Mouse (Mus musculus) embryo, embryonic 9.5 days (tissue): ENCODE measurements around the gene Sec61b.

Experiments
- DNase-seq: peaks from one replicate; pipeline ENCODE4 v3.0.0-alpha.2; 2017; ENCODE audit errors: extremely low spot score

The Sec61b gene

DNA sequence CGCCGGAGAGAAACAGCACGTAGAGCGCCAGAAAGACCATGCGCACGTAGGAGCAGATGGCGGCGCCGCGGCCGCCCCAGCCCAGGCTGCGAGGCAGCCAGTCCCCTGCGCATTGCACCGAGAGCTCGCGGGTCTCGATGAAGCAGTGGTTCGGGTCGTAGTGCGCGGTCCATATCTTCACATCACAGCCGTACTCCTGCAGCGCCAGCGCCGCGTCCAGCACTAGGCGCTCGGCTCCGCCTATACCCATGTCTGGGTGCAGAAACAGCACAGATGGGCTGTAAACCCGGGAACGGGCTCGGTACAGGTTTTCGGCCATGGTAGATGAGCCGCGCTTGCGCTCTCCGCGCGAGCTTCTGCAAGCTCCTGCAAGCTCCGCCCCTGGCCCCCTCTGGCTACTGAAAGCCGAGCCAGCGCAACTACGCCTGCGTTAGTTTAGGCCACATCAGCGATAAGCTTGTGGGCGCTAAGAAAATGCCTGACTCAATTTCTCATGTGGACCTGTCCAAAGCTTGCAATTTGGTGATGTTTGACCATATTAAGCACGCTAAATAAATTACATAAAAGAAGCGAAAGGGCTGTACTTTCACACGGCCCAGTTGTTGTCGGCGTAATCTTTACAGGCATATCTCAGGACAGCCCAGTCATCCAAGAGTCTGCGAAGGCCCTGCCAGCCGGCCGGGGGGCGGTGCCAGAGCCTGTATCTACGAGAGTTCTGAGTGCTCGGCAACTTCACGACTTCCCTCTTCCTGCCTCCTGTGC lies at the start of gene Sec61b, which contains the start of gene Alg2:
Gene Sec61b (plus strand): TSS at position 691 of the 762 bp plus-strand sequence.
Gene Alg2 (minus strand): TSS at position 366 of the 762 bp plus-strand sequence.
- peak; percentile 95 for DNase-seq

DNA sequence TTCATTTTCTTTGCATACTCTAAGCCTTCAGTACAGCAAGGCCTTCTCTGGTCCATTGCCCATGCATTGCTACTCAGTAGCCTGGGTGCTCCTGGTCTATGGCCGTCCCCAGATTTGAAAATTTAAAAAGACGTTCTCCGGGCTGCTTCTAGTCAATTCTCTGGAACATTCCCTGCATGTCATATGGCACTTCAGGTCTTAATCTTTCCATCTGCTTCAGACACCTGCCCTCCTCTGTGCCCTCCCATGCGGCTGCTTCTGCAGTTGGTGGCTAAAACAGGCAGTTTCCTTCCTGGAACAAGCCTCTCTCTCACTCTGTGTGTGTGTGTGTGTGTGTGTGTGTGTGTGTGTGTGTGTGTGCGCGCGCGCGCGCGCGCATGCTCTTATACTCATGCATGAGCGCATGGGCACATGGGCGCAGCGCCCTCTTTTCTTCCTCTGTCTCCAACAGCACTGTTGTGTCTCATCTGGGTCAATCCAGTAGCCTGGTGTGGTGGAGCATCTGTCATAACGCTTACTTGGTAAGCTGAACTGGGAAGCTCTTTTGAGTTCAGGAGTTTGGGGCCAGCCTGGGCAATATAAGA lies 49.1 kb upstream of the Sec61b start:
- no peak for DNase-seq

DNA sequence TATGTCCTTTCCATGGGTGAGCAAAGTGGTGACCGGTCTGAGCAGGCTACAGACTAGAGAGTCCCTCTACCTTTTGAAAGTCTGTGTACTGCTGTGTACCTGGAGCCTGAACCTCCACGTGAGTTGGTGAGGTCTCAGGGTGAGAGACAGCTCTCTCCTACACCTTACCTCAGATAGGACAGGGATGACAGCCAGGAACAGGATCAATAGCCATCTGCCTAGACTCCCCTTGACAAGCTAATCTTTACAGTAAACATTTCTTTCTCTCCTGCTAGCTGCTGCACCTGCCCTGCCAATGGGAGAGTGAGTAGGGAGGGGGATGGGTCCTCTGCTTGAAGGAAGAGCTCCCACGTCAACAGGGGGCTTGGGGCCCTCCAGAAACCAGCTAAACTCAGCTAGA lies 46.9 kb upstream of the Sec61b start:
- DNase-seq, result no peak

DNA sequence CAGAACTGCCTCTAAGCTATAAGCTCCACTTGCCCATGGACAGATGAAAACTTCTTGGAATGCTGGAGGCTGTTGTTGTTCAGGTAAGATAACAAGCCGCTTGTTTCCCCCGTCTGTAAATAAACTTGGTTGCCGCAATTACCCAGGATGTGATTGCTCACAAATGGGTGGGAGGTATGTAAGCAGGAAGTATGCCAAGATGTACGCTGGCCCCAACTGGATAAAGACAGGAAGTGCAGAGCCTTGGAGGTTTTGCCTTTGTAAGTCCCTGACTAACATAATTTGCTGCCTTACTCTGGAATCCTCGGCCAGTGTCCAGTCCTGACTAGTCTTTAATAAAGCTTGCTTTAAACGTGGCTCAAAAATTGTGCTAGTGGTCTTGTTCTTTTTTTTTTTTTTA lies 43.9 kb upstream of the Sec61b start:
- no peak for DNase-seq

DNA sequence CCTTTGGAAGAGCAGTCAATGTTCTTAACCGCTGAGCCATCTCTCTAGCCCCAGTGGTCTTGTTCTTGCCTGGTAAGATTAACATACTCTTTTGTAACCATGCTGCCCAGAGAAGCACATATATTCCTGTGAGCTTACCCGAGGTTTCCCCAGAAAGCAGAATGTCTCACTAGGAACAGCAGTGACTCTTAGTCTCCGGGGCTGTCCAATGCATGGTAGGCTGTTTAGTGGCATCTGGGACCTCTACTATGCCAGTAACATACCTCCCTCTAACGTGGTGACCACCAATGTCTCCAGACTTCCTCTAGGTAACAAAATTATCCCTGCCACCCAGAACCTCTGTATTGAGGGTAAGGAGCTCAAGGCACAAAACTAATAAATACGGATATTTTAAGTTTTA lies 43.4 kb upstream of the Sec61b start:
- no peak for DNase-seq

DNA sequence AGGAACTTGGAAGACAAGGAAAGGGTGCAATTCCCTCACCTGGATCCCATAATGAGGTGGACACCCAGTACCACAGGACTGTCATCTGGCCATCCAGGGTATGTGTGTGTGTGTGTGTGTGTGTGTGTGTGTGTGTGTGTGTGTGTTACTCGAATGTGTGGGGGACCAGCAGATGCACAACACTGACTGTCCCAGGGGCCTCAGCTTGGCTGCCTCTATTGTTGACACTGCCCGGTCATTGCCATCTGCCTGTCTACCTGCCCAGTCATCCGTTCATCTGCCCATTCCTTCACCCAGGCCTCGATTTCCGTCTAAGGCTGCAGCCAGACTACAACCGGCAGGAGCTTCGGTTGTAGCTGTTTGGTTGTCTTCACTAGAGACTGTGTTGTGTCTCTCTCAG lies 41.7 kb upstream of the Sec61b start:
- no peak for DNase-seq

DNA sequence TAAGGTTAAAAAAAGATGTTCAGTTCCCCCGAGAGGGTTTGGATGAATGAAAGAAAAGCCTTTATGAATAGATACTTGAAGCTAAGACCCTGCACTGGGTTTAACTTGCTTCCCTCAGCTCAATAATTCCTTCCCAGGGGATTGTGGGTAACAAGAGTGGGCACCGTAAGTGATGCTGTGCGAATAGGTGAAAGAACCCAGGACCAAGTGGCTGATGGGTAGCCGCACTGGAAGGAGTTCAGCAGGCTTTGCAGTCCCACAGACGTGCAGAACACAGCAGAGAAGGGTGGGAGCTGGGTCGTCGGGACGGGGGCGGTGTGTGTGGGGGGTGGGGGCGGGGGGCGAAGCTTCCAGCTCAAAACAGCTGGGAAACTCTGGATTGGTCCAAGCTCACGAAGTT lies 39.3 kb upstream of the Sec61b start:
- DNase-seq, result no peak

DNA sequence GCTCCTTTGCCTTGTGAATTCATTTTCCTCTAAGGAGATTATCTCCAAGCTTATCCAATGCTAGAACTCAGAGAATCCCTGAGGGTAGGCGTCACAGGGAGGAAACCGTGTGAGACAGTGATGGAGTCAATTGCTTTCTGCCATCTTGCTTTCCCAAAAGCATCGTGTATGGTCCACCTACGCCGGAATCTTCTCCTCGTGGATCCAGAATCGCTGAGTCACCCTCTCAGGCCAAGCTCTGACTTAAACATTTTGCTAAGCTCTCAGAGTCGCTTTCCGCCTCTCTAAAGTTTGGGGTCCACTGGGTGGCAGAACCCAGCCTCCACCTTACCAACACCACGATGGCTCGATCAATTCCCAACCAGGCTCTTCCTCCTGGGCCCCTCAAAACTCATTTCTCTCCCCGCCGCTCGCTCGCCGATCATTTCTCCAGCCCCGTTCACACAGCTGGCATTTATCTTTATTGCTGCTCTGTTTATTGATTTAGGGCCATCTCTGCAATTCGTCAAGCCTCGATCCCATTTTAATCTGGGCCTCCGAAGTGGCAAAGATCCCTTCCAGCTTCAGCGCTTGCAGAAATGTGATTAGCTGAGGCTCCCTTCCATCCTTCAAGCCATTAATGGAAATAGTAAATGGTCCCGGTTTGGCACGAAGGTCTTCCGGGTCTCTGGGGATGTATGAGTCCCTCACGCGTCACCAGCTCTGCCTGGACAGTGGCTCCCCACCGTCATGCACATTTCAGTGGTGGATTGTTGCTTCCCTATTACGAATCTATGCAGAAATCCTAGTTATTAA lies 38.7 kb upstream of the Sec61b start:
- no peak for DNase-seq

DNA sequence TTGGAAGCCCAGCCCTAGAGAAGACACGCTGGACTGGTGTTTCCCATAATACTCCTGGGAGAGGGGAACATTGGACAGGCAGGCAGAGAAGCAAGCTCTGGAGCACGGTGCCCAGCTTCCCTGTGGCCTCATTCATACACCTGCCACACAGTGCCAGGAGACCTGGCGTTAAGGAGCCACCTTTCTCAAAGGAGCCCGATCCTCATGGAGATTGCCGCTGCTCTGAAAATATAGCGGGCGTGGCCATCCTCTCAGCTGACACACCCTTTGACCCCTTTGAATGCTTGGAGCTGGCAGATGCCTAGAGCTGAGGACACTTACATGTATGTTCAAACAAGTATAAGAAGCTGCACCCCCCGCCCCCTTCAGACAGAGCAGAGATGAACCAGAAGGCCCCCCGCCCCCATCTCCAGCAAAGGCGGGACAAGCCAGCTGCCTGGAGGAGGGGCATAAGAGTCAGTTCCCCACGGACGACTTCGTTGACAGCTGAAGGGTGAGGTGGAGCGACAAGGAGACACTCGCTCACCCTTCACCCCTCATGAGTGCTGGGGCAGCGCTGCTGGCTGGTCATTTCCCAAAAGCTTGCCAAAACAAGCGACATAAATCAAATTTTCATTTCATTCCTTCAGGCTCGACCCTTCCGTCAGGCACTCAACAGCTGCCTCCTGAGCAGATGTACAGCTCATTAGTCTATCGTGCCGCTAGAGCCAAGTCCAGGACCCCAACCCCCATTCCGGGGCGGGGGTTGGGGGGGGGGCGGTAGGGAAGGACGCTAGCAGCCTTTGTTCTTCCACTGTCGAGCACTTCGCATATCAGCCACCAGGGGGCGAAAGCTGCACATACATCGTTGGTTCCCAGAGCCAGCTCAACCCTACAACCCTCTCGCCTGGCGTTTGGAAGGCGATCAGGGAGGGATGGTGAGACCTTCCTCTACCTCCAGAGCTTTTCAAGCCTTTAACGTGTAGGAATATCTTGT lies 36.8 kb upstream of the Sec61b start:
- peak; percentile 89 for DNase-seq

DNA sequence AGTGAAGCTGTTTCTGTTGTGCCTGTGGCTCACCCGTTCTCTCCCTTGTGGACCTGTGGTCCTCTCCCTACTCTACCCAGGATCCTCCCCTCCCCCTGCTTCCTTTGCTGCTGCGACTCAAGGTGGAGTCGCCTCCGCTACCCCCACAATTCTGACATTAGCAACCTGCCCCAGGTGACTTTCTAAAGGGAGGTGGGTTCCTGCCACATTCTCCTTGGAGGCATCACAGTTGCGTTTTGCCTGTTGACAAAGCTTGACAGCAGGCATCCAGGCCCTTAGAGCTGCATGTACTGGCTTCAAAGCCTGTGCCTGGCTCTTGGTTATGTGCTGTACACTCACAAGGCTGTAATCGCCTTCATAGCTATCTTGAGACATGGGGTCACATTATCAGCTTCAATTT lies 35.5 kb upstream of the Sec61b start:
- no peak for DNase-seq

DNA sequence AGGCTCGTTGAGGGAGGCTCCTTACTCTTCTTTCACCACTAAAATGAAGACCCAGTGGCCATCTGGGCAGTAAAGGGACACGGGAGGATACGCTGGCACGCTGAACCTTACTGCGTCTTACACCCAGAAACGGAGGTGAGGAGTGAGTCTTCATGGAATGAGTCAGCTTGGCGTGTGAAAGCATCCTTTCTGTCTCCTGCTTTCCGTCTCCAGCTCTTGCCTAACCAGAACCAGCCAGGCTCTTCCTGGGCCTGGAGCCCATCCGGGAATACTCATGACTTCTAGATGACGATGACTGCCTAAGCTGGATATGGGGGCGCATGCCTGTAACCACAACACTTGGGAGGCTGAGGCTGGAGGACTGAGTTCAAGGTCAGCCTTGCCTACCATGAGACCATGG lies 33.5 kb upstream of the Sec61b start:
- DNase-seq, result no peak

DNA sequence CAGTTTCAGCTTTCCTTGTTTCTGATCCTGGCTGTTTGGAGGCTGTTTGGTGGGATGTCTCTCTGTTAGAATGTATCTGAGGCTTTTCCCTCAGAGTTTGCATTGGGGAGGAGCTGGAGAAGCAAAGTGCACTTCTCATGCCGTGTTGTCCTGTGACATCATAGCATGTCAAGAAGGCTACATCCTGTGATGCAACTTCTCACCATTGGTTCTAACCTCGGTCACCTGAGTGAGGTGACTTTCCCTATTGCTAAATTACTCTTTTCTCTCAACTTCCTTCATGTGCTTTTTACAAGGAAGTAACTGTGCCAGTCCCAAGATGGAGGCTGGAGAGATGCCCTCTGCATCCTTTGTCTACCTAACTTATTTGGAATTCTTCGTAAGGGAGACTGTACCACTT lies 25.9 kb upstream of the Sec61b start:
- no peak for DNase-seq

DNA sequence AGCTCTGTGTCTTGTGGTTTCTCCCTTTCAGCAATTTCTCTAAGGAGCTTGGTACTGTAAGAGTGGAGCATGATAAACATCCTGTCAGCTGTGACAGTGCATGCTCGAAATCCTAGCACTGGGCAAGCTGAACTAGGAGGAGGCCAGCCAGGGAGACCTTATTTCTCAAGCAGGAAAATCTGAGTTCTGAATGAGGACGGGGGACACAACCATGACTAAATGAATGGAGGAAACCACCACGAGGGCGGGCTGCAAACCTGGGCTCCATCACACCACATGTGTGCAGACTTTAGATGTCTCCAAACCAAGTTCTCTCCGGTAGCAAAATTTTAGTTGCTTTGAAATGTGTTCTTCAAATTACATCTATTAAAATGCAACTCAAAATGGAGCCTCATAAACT lies 25.3 kb upstream of the Sec61b start:
- DNase-seq, result no peak

DNA sequence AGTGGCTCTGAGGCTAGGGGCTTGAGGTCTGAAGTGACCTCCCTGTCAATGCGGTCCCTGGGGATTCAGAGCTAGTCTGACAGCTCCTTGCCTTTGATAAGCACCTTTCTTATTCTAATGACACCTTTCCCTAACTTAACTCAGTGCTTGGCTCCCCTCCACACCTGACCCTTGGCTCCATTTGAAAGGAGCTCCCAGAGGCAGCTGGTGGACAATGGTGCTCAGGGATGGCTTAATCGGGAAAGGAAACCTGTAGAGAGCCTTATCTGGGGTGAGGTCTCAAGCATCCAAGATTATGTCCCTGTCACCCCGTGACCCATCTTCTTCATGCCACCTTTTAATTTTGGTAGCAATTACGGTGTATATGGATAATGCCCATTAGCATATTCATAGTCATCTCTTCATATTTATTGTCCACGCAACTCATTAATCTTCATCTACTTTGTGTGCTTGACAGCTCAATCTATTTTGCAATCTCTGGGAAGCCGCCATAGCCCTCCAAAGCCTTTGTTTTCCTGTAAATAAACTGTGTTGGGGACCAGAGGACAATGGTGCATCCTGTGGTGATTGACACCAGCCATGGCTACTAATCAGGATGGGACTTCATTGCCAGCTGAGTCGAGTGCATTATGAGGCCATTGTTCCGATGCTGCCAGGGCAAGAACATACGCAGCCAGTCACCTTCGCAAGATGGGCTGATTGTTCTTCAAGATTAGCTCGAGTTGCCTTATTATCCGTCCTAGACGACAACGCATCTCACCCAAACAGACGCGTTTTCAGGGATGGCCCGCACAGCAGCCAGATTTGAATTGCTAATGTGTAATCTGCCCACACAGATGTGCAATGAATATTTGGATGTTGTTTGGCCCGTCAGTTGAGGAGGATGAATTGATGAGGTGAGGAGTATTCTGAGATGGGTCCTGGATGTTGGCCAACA lies 24.6 kb upstream of the Sec61b start:
- DNase-seq, result no peak

DNA sequence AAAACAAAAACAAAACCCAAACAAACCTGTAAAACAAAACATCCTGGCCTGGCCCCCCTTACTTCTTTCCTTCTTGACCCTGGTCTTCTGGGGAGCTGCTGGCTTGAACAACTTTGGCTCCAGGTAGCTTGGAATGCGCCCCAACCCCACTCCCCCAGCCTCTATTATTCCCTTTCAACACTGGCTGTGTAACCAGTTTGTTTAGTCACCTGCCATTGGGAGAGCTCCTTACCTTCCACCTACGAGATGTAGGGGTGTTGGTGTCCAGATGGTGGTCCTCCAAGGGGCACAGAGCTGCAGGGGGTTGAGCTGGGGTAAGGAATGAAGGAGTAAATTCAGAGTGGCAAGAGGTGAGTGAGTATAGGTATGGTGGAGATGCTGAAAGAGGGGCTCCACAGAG lies 7.3 kb upstream of the Sec61b start:
- DNase-seq, result no peak

DNA sequence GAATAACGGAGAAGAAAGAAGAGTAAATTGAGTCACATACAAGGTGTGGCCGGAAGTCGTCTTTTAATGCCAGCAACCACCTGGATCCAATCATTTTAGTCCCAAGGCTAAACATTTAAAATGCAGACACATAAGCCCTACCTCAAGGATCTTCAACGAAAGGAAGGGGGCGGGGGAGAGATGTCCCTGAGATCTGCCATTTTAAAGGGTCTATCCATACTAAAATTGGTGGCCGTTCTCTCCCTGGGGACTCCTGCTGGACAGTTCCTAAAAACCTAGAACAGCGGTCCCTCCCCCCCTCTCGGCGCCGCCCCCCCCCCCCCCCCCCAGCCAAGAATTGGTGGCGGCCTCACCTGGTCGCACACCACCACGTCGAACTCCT lies 881 bp upstream of the Sec61b start:
- no peak for DNase-seq

DNA sequence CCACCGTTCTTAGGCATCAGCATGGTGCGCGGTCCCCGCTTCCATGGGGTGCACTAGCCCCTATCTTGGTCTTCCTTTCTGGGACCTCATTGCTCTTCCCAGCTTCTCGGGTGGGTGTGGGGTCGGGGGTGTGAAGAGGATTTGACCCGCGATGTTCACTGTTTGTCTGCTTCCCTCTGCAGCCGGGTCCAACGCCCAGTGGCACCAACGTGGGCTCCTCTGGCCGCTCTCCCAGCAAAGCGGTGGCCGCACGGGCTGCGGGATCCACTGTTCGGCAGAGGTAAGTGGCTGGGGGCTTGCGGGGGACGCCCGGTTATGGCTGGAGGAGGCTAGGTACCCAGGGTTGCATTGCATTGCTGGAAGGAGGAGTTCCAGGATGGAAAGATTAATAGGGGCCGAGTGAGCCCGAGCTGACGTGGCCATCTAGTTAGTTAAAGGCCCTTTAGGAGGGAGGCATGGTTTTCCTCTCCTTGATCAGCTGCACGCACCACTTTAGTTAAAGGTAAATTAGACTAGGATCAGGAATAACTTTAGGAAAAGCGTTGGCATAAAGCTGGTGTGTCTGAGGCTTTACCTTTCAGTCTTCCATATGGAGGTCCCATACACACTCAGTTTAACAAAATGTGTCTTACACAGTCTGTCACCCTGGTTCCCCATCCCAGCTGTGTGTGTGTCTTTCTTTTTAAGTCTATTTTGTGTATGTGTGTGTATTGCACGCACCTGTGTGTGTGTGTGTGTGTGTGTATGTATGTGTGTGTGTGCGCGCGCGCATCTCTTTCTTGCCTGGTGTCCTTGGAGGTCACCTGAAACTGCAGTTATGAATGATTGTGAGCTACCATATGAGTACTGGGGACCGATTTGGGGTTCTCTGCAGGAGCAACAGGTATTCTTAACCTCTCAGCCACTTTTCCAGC lies 529 bp downstream of the Sec61b start:
- DNase-seq, result no peak

DNA sequence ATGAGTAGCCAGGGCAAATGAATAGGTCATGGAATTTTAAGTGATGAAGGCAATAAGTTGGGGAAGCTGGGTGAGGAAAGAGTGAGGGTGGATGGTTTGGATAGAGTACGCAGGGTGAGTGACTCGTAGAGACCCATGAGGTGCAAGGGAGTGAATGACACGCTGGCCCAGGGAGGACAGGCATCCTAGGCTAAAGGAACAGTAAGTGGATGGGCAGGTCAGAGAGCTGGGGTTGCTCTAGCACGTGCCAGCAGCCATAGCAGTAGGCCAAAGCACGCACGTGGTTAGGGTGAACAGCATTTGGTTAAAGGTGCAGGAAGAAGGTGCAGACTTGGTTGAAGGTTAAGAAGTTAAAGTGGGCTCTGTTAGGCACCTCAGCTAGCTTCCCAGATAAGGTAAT lies 3.1 kb downstream of the Sec61b start:
- DNase-seq, result no peak

DNA sequence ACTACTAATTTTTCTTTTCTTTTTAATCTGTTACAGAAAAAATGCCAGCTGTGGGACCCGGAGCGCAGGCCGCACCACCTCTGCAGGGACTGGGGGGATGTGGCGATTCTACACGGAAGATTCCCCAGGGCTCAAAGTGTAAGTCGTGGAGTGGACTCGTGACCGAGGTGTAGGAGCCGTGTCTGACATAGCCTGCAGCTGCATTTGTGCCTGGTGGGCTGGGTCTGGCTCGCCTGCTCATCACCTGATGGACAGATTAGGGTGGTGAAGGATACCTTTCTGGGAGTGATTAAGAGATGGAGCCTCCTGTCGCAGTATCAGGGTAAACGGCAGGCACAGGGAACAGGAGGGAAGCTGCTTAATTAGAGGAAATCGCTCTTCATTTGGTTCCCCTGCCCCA lies 5.6 kb downstream of the Sec61b start:
- DNase-seq, result no peak

DNA sequence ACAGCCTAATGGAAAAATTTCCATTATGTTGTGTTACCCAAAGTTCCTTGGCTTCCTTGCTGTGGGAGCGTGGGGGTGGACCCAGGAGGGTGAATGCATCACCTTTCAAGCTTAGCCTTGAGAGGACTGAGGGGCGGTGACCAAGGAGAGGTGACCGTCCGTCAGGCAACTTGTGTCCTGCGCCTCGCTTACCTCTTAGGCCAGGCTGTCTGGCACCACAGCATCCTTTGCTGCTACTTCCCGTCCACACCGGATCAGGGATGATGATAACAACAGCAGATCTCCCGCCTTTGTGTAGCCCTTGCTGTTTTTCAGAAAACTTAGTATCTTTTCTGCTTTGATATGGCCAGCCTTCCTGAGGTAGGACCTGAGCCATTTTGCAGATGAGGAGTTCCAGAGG lies 6.1 kb downstream of the Sec61b start:
- no peak for DNase-seq
